Mouse (Mus musculus): ENCODE data around the gene Tspan9.

Gene Tspan9

DNA sequence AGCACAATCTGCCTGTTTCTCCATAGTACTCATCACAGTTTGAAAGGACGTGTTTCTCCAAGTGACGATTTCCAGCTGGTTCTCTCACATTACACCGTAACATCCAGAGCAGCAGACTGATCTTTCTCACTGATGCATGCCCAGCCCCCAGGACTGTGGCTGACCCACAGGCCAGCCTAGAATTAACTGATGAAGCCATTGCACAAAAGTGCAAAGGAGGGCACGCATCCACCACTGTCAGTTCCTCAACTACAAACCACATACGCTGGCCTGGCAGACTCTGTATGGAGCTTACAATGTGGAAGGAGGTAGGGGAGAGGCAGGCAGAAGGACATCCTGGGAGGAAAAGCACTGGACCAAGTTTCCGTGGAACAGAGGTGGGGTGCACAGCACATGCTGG lies 101.6 kb downstream of the Tspan9 start:
- peak in 1 of 2 experiments; percentile 22 for DNase-seq (ENCODE audit: inconsistent age in 2 of 2, low spot score in 1 of 2)

DNA sequence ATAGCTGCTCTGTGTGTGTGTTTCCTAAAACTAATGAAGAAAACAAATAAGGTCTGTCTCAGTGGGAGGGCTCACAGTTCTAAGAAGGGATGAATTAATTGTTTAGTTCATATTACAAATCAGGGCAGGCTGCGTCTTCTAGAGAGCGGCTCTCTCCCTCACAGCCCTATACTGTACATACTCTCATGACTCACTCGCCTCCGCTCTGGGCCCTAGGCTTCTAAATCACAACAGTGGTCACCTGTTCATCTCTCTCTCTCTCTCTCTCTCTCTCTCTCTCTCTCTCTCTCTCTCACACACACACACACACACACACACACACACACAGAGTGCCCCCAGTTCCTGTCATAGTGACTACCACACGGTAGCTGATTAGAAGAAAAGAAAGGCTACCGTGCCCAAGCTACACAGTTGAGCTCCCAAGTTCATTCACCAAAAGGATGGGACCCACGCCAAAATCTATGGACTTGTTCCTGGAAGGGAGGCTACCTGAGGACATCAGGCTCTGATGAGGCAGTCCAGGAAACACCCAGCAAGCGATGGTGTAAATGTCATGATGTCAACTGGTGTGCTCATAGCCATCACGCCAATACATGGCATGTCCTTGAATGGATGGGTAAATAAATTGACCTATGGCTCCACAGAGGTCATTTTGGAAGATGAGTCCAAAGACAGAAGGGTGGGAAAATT lies 104.2 kb downstream of the Tspan9 start:
- no peak for DNase-seq (ENCODE audit: inconsistent age in 2 of 2, low spot score in 1 of 2)

DNA sequence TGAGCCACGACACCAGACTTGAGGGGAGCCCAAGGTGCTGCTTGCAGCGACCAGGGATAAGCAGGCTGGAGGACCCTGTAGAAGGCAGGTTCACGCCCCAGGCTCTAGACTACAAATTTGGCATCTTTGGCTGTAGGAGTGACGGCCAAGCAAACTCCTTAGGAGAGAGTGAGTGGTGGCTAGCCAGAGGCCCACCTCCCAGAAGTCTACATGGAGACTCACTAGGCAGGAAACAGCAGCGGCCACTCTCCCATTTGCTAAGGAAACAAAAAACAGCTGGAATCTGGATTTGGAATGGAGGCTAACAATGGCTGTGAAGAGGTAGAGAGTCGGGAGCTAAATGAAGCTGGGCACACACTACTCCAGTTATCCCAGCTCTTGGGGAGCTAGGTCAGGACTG lies 104.8 kb downstream of the Tspan9 start:
- DNase-seq (ENCODE audit: inconsistent age in 2 of 2, low spot score in 1 of 2) = peak in 1 of 2 experiments; percentile 22

DNA sequence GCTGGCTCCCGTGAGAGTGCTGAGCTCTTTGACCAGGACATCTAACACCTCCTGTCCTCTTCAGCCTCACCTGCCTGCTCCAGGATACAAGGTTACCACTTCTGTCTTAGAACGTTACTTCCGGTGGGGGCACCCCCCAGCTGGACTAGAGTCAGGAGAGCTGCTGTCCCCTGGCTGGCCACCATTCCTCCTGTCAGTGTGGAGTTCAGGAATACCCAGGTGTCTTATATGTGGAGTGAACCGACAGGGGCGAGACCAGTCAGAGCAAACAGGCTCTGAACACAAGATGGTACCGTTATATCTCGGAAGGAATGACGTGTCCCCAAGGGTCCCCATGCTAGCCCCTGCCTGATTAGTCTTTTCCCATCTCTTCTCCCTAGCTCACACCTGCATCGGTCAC lies 106.8 kb downstream of the Tspan9 start:
- peak in 1 of 2 experiments; percentile 30 for DNase-seq (ENCODE audit: inconsistent age in 2 of 2, low spot score in 1 of 2)

DNA sequence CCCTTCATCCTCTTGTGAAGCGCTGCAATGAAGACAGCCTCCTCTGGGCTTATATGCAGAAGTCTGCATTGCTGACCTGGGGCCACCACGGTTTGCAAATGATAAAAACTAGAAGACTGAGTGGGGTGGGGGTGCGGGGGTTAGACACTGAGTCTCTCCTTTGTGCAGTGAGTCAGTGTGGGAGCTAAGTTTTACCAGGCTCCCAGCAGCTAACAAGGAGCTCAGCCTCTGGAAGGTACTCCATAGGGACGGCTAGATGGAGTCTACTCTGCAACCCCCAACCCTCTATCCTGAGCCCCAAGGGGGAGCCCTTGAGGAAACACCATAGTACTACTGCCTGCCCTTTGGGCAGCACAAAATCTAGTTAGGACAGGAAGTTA lies 107.5 kb downstream of the Tspan9 start:
- DNase-seq (ENCODE audit: inconsistent age in 2 of 2, low spot score in 1 of 2) = no peak

DNA sequence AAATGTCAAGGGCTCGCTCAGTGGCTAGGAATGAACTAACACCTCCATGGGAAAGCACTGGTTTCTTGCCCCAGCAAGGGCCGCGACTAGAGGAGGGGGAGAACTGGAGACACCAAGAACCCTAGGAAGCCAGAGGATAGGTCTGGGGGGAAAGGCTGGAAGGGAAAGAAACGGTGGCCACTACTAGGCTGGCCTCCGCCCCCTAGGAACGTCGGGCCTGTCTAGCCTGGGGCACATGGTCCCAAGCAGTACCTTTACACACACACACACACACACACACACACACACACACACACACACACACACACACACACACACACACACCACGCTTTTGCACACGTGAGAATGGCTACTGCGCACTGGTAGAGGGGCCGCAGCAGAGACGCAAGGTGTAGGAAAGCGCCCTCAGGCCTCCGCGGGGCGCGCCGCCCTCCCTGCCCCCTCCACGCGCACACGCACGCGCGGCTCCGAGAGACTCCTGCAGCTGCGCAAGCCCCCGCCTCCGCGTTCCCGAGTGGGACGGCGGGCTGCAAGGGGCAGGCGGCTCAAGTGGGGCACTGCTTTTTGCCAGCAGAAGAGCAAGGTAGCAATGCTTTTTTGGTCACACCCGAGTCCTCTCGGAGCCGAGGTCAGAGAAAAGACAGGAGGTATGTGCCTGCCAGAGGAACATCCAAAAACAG lies 108.0 kb downstream of the Tspan9 start:
- peak; percentile 64 to 80 for DNase-seq (ENCODE audit: inconsistent age in 2 of 2, low spot score in 1 of 2)

DNA sequence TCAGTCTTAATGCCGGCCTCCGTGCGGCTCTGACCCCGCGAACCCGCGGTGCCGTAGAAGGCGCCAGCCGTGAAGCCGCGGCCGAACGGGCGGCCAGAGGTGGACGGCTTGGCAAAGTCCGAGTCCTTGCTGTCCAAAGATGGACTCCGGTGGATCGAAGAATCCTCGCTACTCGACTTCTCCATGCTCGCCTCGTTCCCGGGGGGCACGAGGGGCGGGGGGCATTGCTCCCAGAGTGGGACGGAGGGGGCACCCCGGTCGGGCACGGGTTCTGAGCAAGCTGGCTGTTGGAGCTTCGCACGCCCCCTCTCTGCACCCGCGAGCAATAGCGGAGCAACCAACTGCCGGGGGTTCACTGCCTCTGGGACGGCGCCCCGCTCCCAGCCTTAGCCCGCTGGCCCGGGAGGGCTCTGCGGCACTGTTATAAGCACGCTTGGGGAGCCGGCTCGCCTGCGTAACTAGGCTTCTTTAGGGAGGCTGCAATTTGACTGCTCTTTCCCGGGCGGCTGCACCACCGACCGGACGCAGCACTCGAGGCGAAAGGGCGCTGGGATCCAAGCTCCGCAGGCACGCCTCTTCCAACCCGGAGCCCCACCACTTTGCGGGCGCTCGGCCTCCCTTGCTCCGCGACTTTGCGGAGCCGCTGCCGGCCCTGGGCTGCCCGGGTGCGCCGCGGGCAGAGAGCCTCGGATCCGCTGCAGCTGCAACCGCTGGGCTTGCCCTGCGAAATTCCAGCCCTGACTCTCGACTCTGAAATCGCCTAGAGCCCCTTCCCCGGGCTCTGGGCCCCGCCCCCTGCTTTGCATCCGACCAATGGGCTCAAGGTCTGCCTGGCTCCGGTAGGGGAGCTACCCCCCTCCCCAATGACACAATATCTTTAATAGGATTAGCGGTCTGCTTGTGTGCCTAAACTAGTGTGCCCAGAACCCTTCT lies 108.8 kb downstream of the Tspan9 start:
- DNase-seq (ENCODE audit: inconsistent age in 2 of 2, low spot score in 1 of 2) = peak; percentile 85 to 91

DNA sequence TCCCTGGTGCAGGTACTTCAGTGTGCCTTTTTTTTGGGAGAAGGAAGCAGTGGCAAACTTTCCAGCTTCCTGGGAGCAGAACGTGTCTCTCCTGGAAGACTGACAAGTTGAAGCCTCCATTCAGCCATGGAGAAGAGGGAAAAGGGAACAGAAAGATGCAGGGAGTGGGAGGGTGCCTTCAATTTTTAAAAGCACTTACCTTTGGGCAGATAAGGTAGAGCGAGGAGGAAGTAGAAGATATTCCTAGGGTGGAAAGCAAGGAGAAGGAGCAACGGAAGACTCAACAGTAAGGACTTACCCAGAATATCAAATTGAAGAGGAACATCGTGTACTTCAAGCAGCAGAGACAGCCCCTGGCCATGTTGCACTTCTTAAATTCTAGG lies 109.5 kb downstream of the Tspan9 start:
- no peak for DNase-seq (ENCODE audit: inconsistent age in 2 of 2, low spot score in 1 of 2)

DNA sequence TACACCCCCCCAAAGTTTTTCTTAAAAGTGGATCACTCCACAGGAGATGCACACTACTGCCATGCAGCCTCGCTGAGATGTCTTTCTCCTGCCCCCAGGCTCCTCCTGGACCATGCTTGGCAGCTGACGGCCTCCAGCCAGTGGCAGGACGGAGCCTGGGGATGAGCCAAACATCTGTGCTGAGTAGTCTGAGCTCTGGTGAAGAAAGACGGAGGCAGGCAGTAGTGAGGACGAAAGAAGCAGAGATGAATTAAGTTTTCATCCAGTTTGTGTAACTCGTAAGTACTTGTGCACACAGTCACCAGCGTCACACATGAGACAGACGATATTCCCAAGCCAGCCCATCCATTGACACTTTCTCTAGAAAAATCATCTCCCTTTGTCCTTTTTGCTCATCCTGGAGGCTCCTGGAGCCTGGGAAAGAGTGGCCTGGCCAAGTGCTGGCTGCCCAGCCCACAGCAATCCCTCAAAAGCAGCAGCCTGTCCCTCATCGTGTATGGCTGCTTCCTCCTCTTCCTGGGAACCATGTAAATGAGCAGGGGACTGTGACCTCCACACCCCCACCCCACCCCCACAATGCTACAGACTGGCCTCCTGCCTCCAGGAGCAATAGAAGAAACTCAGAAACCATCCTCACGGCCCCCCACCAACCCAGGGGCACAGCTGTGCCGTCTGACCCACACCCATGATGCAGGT lies 110.1 kb downstream of the Tspan9 start:
- peak; percentile 46 to 68 for DNase-seq (ENCODE audit: inconsistent age in 2 of 2, low spot score in 1 of 2)

DNA sequence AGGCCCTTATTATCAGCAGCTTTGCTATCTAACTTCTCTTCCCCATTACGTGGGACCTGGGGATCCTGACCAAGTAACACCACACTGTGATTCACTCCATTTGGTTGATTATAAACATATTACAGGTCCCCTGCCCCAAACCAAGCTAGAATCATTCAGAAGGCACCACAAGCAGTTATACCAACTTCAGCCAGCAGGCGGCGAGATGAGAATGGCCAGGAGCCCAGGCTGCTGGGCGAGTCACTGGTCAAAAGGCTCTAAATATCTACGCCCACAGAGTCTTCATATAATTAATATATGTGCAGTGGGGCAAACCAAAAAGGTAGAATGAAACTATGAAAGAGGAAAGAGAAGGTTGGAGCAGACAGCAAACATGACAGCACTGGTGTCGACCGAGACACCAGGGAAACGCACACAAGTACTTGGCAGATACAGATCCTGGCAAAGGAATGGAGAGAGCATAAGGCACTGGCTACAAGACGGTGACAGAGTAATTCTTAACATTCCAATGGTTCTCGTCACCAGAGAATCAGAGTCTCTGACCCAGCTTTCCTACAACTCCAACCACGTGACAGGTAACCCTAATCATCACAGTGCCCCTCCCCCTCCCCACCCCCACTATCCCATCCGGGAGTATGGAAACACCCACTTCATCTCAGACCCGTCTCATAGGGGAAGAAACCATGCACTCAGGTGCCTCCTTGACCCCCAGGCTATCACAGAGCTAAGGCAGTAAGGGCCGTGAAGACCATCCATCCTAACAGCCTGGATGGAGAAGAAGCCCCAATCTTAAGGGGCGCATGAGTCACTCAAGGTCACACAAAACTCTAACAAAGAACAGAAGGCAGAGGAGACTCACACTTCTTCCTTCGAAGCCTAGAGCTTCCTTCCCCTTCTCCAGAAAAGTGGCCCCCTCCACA lies 110.9 kb downstream of the Tspan9 start:
- peak; percentile 75 to 94 for DNase-seq (ENCODE audit: inconsistent age in 2 of 2, low spot score in 1 of 2)

DNA sequence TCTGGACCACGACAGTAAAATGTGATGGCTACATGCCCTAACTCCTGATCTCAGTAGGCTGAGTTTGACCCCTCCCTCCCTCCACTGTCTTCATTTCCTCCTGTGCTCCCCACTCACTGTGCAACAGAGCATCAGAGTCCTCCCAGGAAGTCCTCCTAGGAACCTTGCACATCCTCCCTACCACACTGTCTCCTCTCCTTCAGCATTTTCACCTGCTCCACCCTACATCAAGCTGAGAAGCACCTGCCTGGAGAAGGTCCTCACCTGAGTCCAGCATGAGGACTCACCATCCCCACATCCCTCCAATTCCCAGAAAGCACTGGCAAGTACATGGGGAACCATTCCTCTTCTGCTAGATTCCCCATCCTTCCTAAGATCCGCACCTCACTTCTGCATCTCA lies 111.8 kb downstream of the Tspan9 start:
- DNase-seq (ENCODE audit: inconsistent age in 2 of 2, low spot score in 1 of 2) = peak in 1 of 2 experiments; percentile 27

DNA sequence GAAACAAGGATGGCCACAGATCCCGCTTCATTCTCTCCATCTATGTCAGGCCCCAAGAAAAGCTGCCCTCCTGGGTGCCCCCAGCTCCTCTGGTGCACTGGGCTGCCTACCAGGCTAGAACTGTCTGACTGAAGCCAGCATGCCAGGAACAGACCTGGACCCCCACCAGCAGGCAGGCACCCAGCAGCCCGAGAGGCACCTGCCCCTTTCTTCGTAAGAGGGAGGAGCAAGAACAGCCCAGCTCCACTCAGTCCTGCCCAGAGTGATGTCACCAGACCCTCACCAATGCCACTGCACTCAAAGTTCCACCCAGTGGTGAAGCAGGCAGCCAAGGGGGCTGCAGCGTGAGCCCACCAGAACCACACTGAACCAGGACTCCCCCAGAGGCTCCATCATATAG lies 112.3 kb downstream of the Tspan9 start:
- no peak for DNase-seq (ENCODE audit: inconsistent age in 2 of 2, low spot score in 1 of 2)

DNA sequence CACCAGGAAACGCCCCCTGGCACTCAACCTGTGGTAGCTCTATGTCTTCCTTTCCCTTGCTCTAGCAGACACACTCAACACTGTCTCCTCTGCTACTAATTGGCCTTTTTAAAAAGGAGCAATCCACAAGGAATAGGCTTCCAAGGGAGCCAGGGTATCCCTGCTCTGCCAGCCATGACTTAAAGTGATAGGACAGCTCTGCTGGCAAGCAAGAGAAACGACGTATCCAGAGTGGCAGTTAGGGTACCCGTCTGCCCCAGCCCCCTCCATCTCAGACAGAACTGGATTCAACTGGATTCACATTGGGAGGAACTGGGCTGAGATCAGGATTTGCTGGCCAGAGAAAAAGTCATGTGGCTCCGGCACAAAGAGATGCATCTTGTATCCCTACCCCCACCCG lies 112.9 kb downstream of the Tspan9 start:
- DNase-seq (ENCODE audit: inconsistent age in 2 of 2, low spot score in 1 of 2) = no peak

DNA sequence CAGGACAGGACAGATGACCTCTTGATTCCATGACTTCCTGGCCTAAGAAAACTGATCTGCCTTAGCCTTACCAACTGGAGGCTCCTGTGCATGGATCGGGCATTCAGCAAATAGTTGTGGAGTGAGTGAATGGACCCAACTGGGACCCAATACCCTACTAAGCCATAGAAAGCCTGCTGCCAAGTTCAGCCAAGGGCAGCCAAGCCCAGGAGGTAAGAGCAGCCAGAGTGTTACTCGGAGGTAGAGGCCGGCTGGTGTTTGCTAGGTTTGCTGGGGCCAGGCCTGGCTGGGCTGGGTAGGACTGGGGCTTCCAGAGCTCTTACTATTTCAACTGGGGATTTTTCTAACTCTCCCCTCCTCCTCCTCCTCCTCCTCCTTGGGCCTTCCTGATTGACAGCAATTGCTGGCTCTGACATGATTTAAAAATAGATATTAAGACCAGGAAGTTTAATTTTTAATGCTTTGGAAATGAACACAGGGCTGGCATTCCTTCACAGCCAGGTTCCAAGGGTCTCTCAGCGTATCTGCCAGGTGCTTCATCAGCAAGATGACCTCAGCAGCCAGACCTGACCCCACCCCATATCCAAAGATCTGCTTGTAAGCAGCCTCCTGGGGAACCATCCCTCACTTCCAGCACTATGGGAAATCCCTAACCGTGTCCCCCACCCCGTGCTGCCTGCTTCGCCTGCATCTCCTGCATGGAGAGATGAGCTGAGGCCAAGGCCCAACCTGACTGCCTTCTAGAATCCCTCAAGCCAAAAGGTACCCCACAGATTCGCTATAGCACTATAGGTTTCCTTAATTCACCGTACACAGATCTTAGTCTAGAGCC lies 113.7 kb downstream of the Tspan9 start:
- no peak for DNase-seq (ENCODE audit: inconsistent age in 2 of 2, low spot score in 1 of 2)

DNA sequence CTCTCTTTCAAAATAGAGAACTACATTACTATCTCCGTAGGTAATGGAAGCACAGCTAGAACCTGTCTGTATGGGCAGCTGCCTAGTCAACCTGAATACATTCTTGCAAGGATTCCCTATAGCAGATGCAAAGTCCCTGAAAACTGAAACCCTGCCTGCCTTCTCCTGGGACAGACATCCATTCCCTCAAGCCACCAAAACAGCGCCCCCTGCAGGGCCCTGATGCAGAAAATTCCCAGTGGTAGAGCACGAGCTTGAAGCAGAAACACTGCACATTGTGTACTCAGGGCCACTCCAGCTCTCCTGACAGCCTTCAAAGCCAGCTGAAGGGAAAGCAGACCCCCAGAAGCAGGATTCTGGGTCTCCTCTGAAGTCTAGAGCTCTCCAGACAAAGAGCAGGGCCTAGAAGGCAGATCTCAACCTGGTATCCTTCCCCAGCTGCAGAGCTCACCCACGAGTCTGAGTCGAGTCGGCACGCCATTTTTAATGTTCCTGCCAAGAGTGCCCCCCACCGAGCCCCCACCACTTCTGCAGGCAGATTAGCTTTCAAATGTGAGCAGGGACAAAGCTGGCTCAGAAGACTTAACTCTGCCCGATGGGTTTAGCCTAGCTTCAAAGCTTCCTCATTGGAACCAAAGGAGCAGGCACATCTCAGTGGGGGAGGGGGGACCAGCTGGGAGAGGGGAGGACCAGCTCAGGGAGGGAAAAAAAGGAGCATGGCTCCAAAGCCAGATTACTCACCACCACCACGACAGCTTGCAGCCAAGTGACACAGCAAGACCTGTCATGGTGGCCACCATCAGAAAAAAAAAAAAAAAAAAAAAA lies 115.1 kb downstream of the Tspan9 start:
- peak; percentile 45 to 82 for DNase-seq (ENCODE audit: inconsistent age in 2 of 2, low spot score in 1 of 2)

DNA sequence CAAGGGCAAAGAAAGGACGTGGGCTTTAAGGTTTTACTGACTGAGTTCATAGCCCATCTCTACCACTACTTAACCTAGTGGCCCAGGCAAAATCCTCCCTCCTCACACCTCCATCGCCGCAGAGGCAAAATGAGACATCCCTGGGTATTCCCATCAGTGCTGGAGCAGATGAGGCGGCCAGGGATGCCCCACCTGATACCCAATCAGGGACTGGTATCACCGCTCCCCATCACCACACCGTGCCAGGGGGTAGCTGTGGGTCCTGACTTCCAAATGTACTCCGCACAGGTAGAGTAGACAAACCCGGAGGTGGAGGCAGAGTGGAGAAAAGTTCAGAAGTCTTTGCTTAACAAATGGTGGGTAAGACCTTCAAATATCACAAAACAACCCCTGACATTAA lies 117.4 kb downstream of the Tspan9 start:
- no peak for DNase-seq (ENCODE audit: inconsistent age in 2 of 2, low spot score in 1 of 2)

DNA sequence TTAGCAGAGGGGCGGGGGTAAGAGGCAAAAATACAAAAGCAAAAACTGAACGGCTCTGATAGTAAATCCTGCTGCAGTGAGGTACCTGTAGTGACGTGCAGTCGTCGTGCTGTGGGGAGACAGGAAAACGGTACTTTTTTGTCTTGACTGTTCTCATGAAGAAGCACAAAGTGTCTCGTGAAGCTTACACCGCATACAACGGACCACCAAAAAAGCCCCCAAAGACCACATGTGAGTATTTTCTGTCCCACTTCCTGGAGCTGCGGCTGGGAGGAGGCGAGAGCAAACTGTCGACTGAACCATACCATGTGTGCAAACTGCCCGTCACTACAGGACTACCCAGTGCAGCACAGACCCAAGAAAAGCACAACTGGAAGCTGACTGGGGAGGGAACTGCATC lies 117.8 kb downstream of the Tspan9 start:
- DNase-seq (ENCODE audit: inconsistent age in 2 of 2, low spot score in 1 of 2) = no peak

DNA sequence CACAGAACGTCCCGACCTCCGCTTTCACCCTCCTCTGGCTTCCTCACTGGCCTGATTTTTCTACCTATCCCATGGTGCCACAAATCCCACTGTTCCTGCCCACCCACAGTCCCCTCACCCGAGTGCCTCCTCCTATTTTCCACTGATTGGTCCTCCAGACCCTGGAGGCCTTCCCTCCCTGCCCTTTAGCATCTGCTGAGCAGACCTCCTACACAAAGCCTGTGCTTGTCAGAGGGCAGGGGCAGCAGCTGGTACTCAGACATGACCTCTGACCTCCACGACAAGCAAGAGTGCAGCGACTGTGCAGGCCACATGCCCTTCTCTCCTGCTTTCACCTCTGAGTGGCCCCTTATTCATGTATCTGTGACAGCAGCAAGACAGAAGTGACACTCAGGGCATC lies 121.2 kb downstream of the Tspan9 start:
- DNase-seq (ENCODE audit: inconsistent age in 2 of 2, low spot score in 1 of 2) = no peak

DNA sequence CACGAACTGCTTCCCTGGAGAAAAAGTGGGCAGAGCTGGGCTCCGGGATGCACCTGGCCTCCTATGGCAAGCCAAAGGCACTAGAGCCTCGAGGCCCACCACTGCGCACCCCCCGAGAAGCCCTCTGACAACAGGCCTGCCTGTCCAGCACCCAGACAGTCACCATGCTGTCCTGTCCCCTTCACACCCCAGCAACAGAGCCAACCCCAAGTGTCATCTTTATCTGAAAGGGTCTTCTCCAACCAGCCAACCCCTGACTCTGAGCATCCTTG lies 121.5 kb downstream of the Tspan9 start:
- no peak for DNase-seq (ENCODE audit: inconsistent age in 2 of 2, low spot score in 1 of 2)
